Mouse (Mus musculus) embryonic fibroblast, embryonic 13.5 days (primary cell): Measurements from ENCODE around the gene C3ar1.

Source experiments
- CTCF ChIP-seq: IDR thresholded peaks from 2 replicates; pipeline ENCODE4 v1.5.1; 2011; ENCODE audit warnings: mild to moderate bottlenecking, control low read depth, low read length, moderate library complexity, borderline replicate concordance; ENCODE audit not compliant: insufficient read depth
- POLR2A ChIP-seq: IDR thresholded peaks from 2 replicates; pipeline ENCODE4 v1.6.1; 2011; ENCODE audit warnings: low read depth, mild to moderate bottlenecking, control low read depth, low read length, moderate library complexity

DNA sequence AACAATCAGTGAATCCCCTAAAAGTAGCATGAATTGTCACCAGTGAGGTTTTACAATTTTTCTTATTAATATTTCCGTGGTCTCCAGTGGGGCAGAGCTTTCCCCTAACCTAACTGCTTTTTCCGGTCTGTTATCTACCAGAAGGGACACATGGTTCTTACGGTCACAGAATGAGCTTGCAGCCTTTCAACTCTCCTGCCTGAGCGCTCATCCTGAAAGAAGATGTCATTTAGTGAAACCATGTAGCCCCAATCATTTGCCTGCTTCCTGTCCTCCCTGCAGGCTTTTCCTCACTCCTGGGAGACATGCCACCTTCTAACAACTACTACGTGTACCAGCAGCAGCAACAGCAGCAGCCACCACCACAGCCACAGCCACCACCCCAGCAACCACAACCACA, 18.4 kb downstream of the C3ar1 start:
- TF ChIP-seq POLR2A = no peak
- no peak for TF ChIP-seq CTCF
